Mouse (Mus musculus): ENCODE measurements around the gene Prkd2. TPM values are rescaled to one million over a fixed set of nuclear protein-coding genes. Genes with fewer than 3 reads are reported as not detected.

The Prkd2 gene
- total RNA-seq, 2 experiments from 2014 or later: 5.2 to 14.2 TPM

GRCm38 (mm10) chr7:16823734-16824133 is 19.0 kb upstream of the Prkd2 start:
- no peak for ATAC-seq (replicated peaks; ENCODE audit: low FRiP score, low TSS enrichment, poor library complexity, severe bottlenecking)

- peak; percentile 69 for ATAC-seq (replicated peaks; ENCODE audit: low FRiP score, low TSS enrichment, poor library complexity, severe bottlenecking)
Measured at GRCm38 (mm10) chr7:16825785-16826184, 16.9 kb upstream of the Prkd2 start.

- no peak for ATAC-seq (replicated peaks; ENCODE audit: low FRiP score, low TSS enrichment, poor library complexity, severe bottlenecking)
Measured at GRCm38 (mm10) chr7:16826571-16826970, 16.1 kb upstream of the Prkd2 start.

GRCm38 (mm10) chr7:16827274-16827673 is 15.4 kb upstream of the Prkd2 start:
- ATAC-seq (replicated peaks; ENCODE audit: low FRiP score, low TSS enrichment, poor library complexity, severe bottlenecking): no peak

DNA sequence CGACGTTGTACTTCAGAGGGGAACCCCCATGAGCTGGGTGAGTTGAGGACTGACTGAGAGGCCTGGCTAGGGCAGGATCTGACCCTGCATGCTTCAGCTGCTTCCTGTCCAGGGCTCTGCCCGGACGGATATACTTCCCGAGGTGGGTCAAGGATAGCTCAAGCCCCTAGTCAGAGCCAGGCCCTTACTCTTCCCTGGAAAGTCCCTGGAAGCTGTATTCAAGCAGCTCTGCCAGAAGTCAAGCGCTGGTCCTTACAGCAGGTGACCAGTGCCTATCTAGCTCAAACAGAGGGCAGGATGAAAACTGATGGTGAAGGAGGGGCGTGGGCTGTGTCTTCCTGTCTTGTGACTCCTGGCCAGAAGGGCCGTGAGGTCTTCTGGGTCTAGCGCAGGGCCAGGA is 12.3 kb upstream of the Prkd2 start:
- no peak for ATAC-seq (replicated peaks; ENCODE audit: low FRiP score, low TSS enrichment, poor library complexity, severe bottlenecking)

DNA sequence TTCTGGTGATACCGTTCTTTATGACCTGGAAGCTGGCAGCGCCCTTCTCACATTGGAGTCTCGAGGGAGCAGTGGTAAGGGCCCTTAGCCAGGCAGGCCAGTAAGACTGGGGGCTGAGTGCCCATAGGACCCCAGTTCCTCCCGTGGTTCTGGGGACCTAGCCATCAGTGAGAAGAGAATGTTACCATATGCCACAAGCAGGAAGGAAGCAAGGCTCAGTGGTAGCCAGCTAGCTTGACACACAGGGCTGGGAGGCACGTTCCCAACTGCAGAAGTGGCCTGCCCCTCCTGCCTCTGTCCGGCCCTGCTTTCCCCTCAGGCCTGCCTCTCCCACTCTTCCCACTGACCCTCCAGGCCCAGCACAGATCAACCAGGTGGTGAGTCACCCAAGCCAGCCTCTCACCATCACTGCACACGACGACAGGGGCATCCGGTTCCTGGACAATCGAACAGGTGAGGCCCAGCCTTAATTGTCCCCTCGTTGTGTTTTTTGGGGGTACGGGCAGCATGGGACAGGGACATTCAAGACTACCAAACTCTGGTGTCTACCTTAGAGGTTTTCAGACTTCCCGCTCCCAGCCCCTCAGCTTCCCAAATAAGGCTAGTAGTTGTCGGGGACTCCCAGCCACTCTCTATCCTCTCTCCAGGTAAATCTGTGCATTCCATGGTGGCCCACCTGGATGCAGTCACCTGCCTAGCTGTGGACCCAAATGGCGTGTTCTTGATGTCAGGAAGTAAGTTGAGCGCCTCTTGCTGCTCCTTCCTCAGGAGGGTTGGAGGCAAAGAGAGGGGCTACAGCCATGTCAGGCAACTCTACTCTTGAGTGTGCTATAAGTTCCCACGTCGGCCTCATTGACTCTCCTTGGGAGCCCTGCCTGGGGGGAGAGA is 4.5 kb upstream of the Prkd2 start:
- ATAC-seq (replicated peaks; ENCODE audit: low FRiP score, low TSS enrichment, poor library complexity, severe bottlenecking): no peak

GRCm38 (mm10) chr7:16838804-16839426 is 3.8 kb upstream of the Prkd2 start:
- no peak for ATAC-seq (replicated peaks; ENCODE audit: low FRiP score, low TSS enrichment, poor library complexity, severe bottlenecking)

DNA sequence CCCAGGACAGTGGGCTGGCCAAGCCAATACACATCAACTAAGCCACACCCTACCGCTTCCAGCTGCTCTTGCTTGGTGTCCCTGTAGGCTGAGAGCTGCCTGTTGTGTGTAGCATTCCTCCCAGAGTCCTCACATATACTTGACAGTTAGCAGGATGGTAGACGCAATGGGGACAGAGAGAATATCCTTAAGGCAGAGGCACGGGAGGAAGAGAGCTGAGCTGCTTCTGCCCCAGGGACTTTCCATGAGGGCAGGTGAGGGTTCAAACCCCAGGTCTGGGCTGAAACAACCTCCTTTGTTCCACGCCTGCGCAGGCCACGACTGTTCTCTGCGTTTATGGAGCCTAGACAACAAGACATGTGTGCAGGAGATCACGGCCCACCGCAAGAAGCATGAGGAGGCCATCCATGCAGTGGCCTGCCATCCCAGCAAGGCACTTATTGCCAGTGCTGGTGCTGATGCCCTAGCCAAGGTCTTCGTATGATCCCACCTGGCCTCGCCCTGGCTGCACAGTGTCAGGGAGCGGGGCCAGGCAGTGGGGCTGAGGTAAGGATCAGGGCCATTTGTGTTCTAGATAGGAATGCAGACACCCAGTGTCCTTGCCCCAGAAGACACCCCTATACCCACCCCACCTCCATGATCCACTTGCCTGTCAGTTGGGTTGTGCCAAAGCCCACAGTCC is 3.1 kb upstream of the Prkd2 start:
- ATAC-seq (replicated peaks; ENCODE audit: low FRiP score, low TSS enrichment, poor library complexity, severe bottlenecking): no peak

DNA sequence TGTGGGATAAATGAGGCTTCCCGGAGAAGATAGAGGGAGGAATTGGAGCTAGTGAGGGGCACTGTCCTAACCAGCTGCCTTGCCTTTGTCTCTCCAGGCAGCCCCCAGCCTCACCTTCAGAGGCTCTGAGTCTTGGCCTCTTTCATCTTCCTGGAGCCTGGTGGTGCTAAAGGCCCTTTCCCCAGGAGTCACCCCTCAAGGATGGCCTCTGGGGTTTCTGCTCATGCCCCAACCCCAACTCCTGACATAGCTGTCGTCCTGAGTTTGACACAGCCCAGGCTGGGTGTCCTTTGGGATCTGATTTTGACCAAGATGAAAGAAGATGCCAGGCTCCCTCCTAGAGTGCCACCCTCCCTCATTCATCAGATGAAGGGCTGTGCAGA is 2.6 kb upstream of the Prkd2 start:
- no peak for ATAC-seq (replicated peaks; ENCODE audit: low FRiP score, low TSS enrichment, poor library complexity, severe bottlenecking)

DNA sequence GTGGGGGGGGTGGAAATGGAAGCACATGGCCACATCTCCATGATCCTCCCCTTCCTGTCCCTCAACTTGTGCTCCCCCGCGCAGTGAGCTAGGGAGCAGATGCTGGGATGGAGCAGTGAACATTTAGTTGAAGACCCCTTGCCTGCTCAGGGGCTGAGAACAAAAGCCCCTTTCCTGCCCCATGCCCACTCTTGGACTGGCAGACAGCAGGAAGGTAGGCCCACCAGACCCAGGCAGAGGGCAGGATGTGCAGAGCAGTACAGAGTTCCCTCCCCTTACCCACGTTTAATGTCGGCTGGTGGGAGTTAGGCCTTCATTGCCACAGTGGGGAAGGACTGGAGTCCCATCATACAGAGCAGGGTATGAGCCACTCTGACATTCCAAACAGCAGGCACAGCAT is 1.6 kb upstream of the Prkd2 start:
- ATAC-seq (replicated peaks; ENCODE audit: low FRiP score, low TSS enrichment, poor library complexity, severe bottlenecking): no peak

DNA sequence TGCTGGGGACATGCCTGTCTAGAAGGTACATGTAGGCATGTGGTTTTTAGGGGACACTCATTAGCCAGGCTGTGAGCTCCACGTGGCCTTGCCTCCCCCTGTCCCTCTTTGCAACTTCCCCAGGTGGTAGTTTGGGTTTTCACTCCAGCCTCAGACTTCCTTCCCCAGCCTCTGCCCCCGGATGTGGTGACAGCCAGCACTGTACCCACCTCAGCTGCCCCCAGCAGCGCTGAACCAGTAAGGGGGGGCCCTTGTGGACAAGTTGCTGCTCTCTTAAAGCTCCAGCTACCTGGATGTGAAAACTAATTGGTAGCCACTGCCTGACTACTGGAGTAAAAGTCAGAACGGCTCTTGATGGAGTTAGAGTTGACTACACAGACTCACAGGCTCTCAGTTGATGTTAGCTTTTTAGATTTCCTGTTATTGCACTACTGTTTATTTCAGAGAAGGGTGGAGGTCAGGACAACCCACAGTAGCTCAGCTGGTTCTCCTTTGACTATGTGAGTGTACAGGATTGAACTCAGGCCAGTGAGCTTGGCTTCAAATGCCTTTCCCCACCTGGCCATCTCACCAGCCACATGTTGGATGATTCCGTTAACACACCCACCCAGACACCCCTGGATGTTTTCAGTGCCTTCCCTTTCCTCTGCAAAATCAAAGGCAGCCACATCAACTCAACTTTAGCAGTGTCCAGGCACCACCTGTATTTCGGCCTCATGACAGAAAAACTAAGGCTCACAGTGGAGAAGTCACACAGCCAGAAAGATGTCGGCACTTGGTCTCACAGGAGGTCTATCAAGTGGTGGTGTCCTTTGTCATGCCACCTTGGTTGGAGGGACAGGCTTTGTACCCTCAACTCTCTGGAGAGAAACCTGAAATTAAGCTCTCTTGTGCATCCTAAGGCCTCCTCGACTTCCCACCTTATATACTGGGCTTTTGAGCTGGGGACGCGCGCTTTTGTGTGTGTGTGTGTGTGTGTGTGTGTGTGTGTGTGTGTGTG is 841 bp upstream of the Prkd2 start:
- ATAC-seq (replicated peaks; ENCODE audit: low FRiP score, low TSS enrichment, poor library complexity, severe bottlenecking): no peak

- peak; percentile 5; the same call in 1 of the 2 replicates for ATAC-seq (replicated peaks; ENCODE audit: low FRiP score, low TSS enrichment, poor library complexity, severe bottlenecking)
Measured at GRCm38 (mm10) chr7:16843441-16844171, 904 bp downstream of the Prkd2 start.

DNA sequence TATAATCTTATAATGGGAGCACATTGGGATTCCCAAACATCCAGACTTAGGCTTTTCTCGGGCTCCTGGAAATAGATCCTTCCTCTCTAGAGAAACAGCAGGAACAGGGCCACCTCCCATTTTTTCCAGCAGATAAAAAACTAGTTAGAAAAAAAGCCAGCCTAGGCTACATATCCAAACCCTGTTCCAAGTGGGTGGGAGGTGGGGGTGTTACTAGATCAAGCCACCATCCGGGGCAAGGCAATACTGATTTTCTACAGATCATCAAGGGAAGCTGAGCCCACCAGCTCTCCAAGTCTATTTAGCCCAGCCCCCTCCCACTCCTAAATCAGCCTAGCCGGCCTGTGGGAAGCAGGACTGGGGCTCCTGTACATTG is 2.0 kb downstream of the Prkd2 start:
- ATAC-seq (replicated peaks; ENCODE audit: low FRiP score, low TSS enrichment, poor library complexity, severe bottlenecking): no peak

DNA sequence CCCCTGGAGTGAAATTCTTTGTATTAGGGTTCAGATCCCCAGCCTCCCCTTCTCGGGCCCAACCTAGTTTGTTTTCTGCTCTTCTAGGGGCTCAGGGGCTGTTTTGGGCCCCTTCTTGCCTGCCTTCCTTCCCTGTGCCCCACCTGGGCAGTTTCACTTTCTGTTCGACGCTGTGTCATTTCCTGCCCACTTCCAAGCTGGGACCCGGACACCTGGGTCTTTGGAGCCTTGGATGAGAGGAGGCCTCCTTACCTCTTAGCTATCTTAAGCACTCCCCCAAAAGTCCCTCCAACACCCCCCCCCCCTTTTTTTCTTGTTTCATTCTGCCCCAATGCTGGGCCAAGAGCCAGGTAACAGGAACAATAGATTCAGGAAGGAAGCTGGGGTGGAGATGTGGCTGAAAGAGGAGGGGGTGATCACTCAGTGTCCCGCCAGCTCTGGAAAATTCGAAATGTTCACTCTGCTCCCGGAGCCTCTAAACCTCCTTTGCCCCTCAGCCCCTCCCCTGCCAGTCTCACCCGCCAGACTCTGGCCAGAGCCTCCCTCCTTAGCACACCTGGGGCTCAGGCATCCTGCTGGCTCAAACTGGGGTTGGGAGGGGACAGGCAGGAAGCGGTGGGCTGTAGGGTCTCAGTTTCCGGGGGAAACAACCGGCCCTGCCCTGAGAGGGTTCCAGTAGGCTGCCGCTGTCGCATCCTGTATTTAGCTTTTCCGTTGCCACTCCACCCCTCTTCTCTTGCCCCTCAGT is 2.5 kb downstream of the Prkd2 start:
- ATAC-seq (replicated peaks; ENCODE audit: low FRiP score, low TSS enrichment, poor library complexity, severe bottlenecking): no peak

DNA sequence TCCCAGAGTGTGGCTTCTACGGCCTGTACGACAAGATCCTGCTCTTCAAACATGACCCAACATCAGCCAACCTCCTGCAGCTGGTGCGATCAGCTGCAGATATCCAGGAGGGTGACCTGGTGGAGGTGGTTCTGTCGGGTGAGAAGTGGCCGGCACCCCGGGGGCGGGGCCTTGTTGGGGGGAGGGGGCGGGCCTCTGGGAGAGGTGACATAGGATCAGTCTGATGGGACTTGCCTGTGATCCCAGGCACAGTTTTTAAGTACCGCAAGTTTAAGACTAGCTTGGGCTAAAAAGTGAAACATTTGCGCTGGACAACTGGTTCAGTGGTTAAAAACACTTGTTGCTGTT is 3.1 kb downstream of the Prkd2 start:
- ATAC-seq (replicated peaks; ENCODE audit: low FRiP score, low TSS enrichment, poor library complexity, severe bottlenecking): no peak

GRCm38 (mm10) chr7:16846775-16847174 is 4.1 kb downstream of the Prkd2 start:
- no peak for ATAC-seq (replicated peaks; ENCODE audit: low FRiP score, low TSS enrichment, poor library complexity, severe bottlenecking)

- no peak for ATAC-seq (replicated peaks; ENCODE audit: low FRiP score, low TSS enrichment, poor library complexity, severe bottlenecking)
Measured at GRCm38 (mm10) chr7:16847507-16847906, 4.8 kb downstream of the Prkd2 start.

DNA sequence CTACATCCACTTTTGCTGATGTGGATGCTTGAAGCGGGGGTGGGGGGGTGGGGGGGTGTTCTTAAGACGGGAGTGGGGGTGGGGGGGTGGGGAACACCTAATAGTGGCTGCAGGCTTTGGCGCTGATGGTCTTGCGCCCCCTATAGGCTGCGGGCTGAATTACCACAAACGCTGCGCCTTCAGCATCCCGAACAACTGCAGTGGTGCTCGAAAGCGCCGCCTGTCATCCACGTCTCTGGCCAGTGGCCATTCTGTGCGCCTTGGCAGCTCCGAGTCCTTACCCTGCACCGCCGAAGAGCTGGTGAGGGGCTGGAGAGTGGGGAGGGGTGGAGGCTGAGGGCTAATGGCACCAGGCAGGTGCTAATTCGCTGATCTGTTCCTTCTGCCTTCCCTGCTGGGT is 5.9 kb downstream of the Prkd2 start:
- ATAC-seq (replicated peaks; ENCODE audit: low FRiP score, low TSS enrichment, poor library complexity, severe bottlenecking): no peak
